Mouse (Mus musculus): ENCODE measurements around the gene Opcml. TPM values are rescaled to one million over a fixed set of nuclear protein-coding genes. Genes with fewer than 3 reads are reported as not detected.

Opcml gene
- polyA plus RNA-seq, 1 experiment from 2014 or later: 88.6 TPM

GRCm38 (mm10) chr9:28548189-28548588, 757.6 kb downstream of the Opcml start:
- Histone ChIP-seq H3K4me1 (replicated peaks; ENCODE audit: control insufficient read depth, insufficient read depth, low read length) (no peaks in the 10 kb centered on the region), H3K4me2 (ENCODE audit: low read length) (no peak overlapping the region), H3K9ac (replicated peaks; ENCODE audit: low read depth, low read length) (no peak overlapping the region), H3K36me3 (ENCODE audit: control insufficient read depth, insufficient read depth) (no peaks in the 10 kb centered on the region), H3K9me3 (ENCODE audit: control insufficient read depth, low read length) (no peaks in the 10 kb centered on the region), H3K4me3 (replicated peaks; ENCODE audit: low read length) (no peak overlapping the region), H3K27me3 (replicated peaks; ENCODE audit: control insufficient read depth, insufficient read depth, low read length) (no peaks in the 10 kb centered on the region), H3K27ac (ENCODE audit: low read length) (no peak overlapping the region)
- no peak for ATAC-seq
- WGBS: 35% methylated on average over 9 of the region's 9 CpGs

GRCm38 (mm10) chr9:28552387-28553182, 762.0 kb downstream of the Opcml start:
- H3K4me3 ChIP-seq (replicated peaks; ENCODE audit: low read length): no peak overlapping the region
- H3K4me1 ChIP-seq (replicated peaks; ENCODE audit: control insufficient read depth, insufficient read depth, low read length): no peaks in the 10 kb centered on the region
- H3K36me3 ChIP-seq (ENCODE audit: control insufficient read depth, insufficient read depth): no peaks in the 10 kb centered on the region
- no peak overlapping the region for H3K4me2 ChIP-seq (ENCODE audit: low read length)
- no peaks in the 10 kb centered on the region for H3K27me3 ChIP-seq (replicated peaks; ENCODE audit: control insufficient read depth, insufficient read depth, low read length)
- H3K9ac ChIP-seq (replicated peaks; ENCODE audit: low read depth, low read length): no peak overlapping the region
- WGBS: 90% methylated on average over 1 of the region's 1 CpGs
- ATAC-seq: no peak
- H3K9me3 ChIP-seq (ENCODE audit: control insufficient read depth, low read length): no peaks in the 10 kb centered on the region
- H3K27ac ChIP-seq (ENCODE audit: low read length): no peak overlapping the region

GRCm38 (mm10) chr9:28558628-28559027, 768.1 kb downstream of the Opcml start:
- no peak for ATAC-seq
- no peak overlapping the region for H3K4me2 ChIP-seq (ENCODE audit: low read length)
- no peak overlapping the region for H3K4me3 ChIP-seq (replicated peaks; ENCODE audit: low read length)
- no peaks in the 10 kb centered on the region for H3K27me3 ChIP-seq (replicated peaks; ENCODE audit: control insufficient read depth, insufficient read depth, low read length)
- peaks cover 8% of the 10 kb centered on the region; the same call in 1 of the 2 replicates for H3K4me1 ChIP-seq (replicated peaks; ENCODE audit: control insufficient read depth, insufficient read depth, low read length)
- H3K9me3 ChIP-seq (ENCODE audit: control insufficient read depth, low read length): no peaks in the 10 kb centered on the region
- no peaks in the 10 kb centered on the region for H3K36me3 ChIP-seq (ENCODE audit: control insufficient read depth, insufficient read depth)
- H3K27ac ChIP-seq (ENCODE audit: low read length): no peak overlapping the region
- H3K9ac ChIP-seq (replicated peaks; ENCODE audit: low read depth, low read length): no peak overlapping the region
- 75% methylated on average over 2 of the region's 2 CpGs for WGBS

- H3K4me2 ChIP-seq (ENCODE audit: low read length): no peak overlapping the region
- H3K4me3 ChIP-seq (replicated peaks; ENCODE audit: low read length): no peak overlapping the region
- H3K4me1 ChIP-seq (replicated peaks; ENCODE audit: control insufficient read depth, insufficient read depth, low read length): peaks cover 8% of the 10 kb centered on the region; the same call in 1 of the 2 replicates
- ATAC-seq: no peak
- H3K9ac ChIP-seq (replicated peaks; ENCODE audit: low read depth, low read length): no peak overlapping the region
- H3K27ac ChIP-seq (ENCODE audit: low read length): no peak overlapping the region
- WGBS: 28% methylated on average over 6 of the region's 6 CpGs
- H3K27me3 ChIP-seq (replicated peaks; ENCODE audit: control insufficient read depth, insufficient read depth, low read length): no peaks in the 10 kb centered on the region
- no peaks in the 10 kb centered on the region for H3K9me3 ChIP-seq (ENCODE audit: control insufficient read depth, low read length)
- no peaks in the 10 kb centered on the region for H3K36me3 ChIP-seq (ENCODE audit: control insufficient read depth, insufficient read depth)
Observed at GRCm38 (mm10) chr9:28561761-28562160, 771.2 kb downstream of the Opcml start.

GRCm38 (mm10) chr9:28563066-28563683, 772.6 kb downstream of the Opcml start:
- H3K4me2 ChIP-seq (ENCODE audit: low read length): no peak overlapping the region
- WGBS: 55% methylated on average over 14 of the region's 14 CpGs
- no peak overlapping the region for H3K27ac ChIP-seq (ENCODE audit: low read length)

GRCm38 (mm10) chr9:28569041-28569522, 778.5 kb downstream of the Opcml start:
- H3K27ac ChIP-seq (ENCODE audit: low read length): no peak overlapping the region
- H3K36me3 ChIP-seq (ENCODE audit: control insufficient read depth, insufficient read depth): no peaks in the 10 kb centered on the region
- no peaks in the 10 kb centered on the region for H3K27me3 ChIP-seq (replicated peaks; ENCODE audit: control insufficient read depth, insufficient read depth, low read length)
- H3K9me3 ChIP-seq (ENCODE audit: control insufficient read depth, low read length): no peaks in the 10 kb centered on the region
- H3K4me2 ChIP-seq (ENCODE audit: low read length): no peak overlapping the region
- WGBS: 19% methylated on average over 8 of the region's 8 CpGs
- H3K9ac ChIP-seq (replicated peaks; ENCODE audit: low read depth, low read length): no peak overlapping the region
- H3K4me1 ChIP-seq (replicated peaks; ENCODE audit: control insufficient read depth, insufficient read depth, low read length): peaks cover 6% of the 10 kb centered on the region
- ATAC-seq: peak; percentile 57
- H3K4me3 ChIP-seq (replicated peaks; ENCODE audit: low read length): no peak overlapping the region

More at GRCm38 (mm10) chr9:28563066-28563683, 772.6 kb downstream of the Opcml start:
- no peak overlapping the region for H3K4me3 ChIP-seq (replicated peaks; ENCODE audit: low read length)
- H3K4me1 ChIP-seq (replicated peaks; ENCODE audit: control insufficient read depth, insufficient read depth, low read length): peaks cover 8% of the 10 kb centered on the region; the same call in 1 of the 2 replicates
- no peak overlapping the region for H3K9ac ChIP-seq (replicated peaks; ENCODE audit: low read depth, low read length)
- H3K27me3 ChIP-seq (replicated peaks; ENCODE audit: control insufficient read depth, insufficient read depth, low read length): no peaks in the 10 kb centered on the region
- no peaks in the 10 kb centered on the region for H3K9me3 ChIP-seq (ENCODE audit: control insufficient read depth, low read length)
- H3K36me3 ChIP-seq (ENCODE audit: control insufficient read depth, insufficient read depth): no peaks in the 10 kb centered on the region
- ATAC-seq: no peak

- Histone ChIP-seq H3K36me3 (ENCODE audit: control insufficient read depth, insufficient read depth) (no peaks in the 10 kb centered on the region), H3K4me3 (replicated peaks; ENCODE audit: low read length) (no peak overlapping the region), H3K4me2 (ENCODE audit: low read length) (no peak overlapping the region), H3K27ac (ENCODE audit: low read length) (no peak overlapping the region), H3K9ac (replicated peaks; ENCODE audit: low read depth, low read length) (no peak overlapping the region), H3K9me3 (ENCODE audit: control insufficient read depth, low read length) (no peaks in the 10 kb centered on the region), H3K4me1 (replicated peaks; ENCODE audit: control insufficient read depth, insufficient read depth, low read length) (peaks cover 6% of the 10 kb centered on the region), H3K27me3 (replicated peaks; ENCODE audit: control insufficient read depth, insufficient read depth, low read length) (no peaks in the 10 kb centered on the region)
- 68% methylated on average over 2 of the region's 2 CpGs for WGBS
- ATAC-seq: no peak
Observed at GRCm38 (mm10) chr9:28569776-28570175, 779.2 kb downstream of the Opcml start.

GRCm38 (mm10) chr9:28571682-28572081, 781.1 kb downstream of the Opcml start:
- H3K9ac ChIP-seq (replicated peaks; ENCODE audit: low read depth, low read length): no peak overlapping the region
- H3K9me3 ChIP-seq (ENCODE audit: control insufficient read depth, low read length): no peaks in the 10 kb centered on the region
- ATAC-seq: no peak
- H3K4me3 ChIP-seq (replicated peaks; ENCODE audit: low read length): no peak overlapping the region
- H3K4me2 ChIP-seq (ENCODE audit: low read length): no peak overlapping the region
- 76% methylated on average over 2 of the region's 2 CpGs for WGBS
- no peak overlapping the region for H3K27ac ChIP-seq (ENCODE audit: low read length)
- H3K4me1 ChIP-seq (replicated peaks; ENCODE audit: control insufficient read depth, insufficient read depth, low read length): peaks cover 6% of the 10 kb centered on the region
- no peaks in the 10 kb centered on the region for H3K36me3 ChIP-seq (ENCODE audit: control insufficient read depth, insufficient read depth)
- no peaks in the 10 kb centered on the region for H3K27me3 ChIP-seq (replicated peaks; ENCODE audit: control insufficient read depth, insufficient read depth, low read length)

- Histone ChIP-seq H3K4me1 (replicated peaks; ENCODE audit: control insufficient read depth, insufficient read depth, low read length) (peaks cover 6% of the 10 kb centered on the region), H3K4me2 (ENCODE audit: low read length) (no peak overlapping the region), H3K27me3 (replicated peaks; ENCODE audit: control insufficient read depth, insufficient read depth, low read length) (no peaks in the 10 kb centered on the region), H3K9ac (replicated peaks; ENCODE audit: low read depth, low read length) (no peak overlapping the region), H3K36me3 (ENCODE audit: control insufficient read depth, insufficient read depth) (no peaks in the 10 kb centered on the region), H3K4me3 (replicated peaks; ENCODE audit: low read length) (no peak overlapping the region), H3K27ac (ENCODE audit: low read length) (no peak overlapping the region), H3K9me3 (ENCODE audit: control insufficient read depth, low read length) (no peaks in the 10 kb centered on the region)
- no peak for ATAC-seq
- WGBS: 78% methylated on average over 9 of the region's 9 CpGs
Observed at GRCm38 (mm10) chr9:28572136-28572774, 781.7 kb downstream of the Opcml start.
